Mouse (Mus musculus) gonadal fat pad, adult 2 months (tissue): Measurements from ENCODE around the gene D630023F18Rik. TPM values are rescaled to one million over a fixed set of nuclear protein-coding genes. Genes with fewer than 3 reads are reported as not detected.

Source experiments
- DNase-seq: peaks from one replicate; pipeline ENCODE4 v3.0.0-alpha.2; 2012; ENCODE audit warnings: low read depth
- polyA plus RNA-seq: library from polyadenylated mRNA; depleted of rRNA; stranded (reverse); fragments of >200 nt; gene quantifications from 2 replicates; pipeline ENCODE4 v1.2.3, GENCODE M21; 2012; rRNA removed

Gene D630023F18Rik
- polyA plus RNA-seq, 1 experiment: 0.23 TPM

DNA sequence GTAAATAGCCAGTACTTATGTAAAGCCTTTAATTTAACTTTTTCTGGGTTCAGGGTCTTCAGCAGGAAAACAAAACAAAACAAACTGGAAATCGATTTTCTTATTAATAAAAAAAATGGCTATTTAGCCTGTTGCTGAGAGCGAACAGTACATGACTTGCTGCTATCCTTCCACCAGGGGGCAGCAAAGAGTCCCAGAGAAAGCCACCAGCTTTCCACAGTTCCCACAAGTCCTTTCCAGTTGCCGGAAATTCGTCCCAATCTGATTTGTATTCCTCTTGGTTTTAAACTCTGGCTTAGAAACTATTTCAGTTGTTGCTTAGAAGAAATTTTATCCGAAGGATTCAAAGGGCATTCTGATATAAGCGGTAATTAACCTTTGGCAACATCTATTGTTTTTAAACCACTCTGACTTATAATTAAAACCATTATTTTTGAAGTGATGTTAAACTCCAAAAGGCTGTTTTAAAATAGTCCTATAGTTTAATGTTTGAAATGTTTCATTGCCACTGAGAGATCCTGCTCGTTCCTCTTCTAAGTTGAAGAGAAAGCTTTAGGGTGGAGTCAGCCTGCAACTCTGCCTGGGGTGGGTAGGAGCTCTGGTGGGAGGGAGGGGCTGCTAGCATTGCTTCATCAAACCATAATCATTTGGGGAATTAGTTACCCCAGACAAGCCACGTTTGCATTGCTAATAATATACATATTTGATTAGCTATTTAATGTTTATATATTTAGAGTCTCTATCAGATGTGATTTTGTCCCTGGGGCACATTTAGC lies 10.8 kb downstream of the D630023F18Rik start:
- DNase-seq: no peak

DNA sequence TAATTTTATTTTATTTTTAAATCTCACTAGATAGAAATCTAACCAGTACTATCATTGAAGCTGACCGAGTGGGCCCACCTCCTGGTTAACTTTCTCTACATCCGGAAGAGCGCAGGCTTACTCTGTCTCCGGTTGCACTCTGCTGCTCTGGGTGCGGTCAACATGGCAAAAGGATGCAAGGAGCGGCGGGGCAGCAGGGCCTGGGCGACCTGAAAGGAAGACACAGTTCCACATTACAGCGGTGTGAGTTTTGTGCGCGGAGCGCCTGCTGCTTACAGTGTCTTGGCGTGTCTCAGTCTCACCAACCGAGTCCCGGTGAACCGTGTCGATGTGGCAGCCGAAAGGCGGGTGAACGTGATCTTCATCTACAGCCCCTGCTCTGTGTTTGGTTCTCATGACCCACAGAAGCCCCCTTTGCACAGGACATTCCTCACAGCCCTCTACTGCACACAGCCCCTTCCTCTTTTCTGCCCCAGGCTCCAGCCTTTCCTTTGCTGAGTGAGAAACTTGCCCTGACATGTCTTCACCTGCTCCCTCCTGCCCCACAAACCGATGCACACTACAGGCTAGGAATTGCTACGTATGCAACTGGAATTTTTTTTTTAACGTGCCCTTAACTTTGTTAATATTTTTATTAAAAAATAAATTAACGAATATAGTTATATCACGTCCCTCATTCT lies 13.1 kb downstream of the D630023F18Rik start:
- DNase-seq: no peak

DNA sequence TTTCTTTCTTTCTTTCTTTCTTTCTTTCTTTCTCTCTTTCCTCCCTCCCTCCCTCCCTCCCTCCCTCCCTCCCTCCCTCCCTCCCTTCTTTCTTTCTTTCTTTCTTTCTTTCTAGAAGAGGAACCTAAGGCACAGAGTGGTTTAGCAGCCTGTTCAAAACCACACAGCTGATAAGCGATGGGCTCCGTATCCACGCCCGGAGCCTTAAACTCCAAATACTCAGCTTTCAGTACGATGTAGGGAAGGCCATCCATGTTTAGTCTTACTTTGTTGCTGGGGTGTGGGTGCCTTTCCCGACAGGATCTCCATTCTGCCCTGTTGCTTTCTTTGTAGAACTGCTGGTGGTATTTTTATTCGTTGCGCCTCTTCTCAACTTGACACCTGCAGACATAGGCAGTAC lies 13.8 kb downstream of the D630023F18Rik start:
- DNase-seq: no peak

DNA sequence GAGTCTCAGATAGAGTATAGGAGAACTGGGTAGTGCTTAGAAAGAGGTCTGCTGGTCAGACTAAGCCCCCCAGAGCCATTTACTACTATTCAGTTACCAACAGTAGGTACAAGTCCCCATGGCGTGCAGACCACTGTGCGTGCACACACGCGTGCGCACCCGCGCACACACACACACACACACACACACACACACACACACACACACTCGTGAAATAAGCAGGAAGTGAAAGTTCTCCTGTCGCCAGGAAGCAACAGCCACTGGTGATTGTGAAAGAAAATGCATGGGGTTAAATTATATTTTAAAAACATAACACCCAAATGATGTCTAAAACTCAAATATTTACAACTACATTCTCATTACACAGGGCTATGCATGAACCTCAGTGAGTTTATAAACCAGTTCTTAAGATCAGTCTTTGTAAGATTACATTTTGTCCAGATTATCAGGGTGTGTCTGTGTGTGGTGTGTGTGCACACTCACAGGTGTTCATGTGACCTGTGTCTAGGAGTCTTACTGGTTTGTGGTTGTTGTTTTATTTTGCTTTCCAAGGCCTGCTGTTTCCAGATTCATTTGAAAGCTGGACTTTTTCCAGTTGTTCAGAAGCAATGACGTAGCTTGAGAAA lies 15.2 kb downstream of the D630023F18Rik start:
- no peak for DNase-seq

DNA sequence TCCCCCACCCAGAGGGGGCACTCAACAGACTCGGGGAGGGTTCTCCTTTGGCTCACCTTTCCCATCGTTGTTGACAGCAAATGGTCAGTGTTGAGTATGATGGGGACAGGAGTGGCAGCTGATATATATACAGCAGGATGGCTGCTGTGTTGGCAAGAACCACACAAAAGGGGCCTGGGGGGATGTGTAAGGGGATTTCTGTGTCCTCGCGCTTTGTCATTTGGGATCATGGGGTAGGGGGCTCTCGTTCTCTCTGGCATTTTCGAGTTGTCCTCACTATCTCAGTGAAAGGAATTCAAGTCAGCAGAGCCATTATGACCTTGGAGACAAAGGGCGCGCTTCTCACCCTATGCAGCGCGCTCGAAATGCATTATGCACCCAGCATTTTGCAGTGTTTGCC lies 19.7 kb downstream of the D630023F18Rik start, which contains the start of gene Cryga:
Cryga (minus strand) TSS at position 101 of the 400 bp plus-strand sequence.
- DNase-seq: no peak

DNA sequence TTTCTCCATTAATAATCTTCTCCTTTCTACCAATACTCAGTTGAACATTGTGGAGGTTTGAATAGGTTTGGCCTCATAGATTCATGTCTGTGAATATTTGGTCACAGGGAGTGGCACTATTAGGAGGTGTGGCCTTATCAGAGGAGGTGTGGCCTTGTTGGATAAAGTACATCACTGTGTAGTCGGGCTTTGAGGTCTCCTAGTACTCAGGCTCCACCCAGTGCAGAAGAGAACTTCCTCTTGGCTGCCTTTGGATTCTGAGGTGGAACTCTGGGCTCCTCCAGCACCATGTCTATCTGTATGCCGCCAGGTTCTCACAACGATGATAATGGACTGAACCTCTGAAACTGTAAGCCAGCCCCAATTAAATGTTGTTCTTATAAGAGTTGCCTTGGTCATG lies 26.1 kb downstream of the D630023F18Rik start:
- no peak for DNase-seq

DNA sequence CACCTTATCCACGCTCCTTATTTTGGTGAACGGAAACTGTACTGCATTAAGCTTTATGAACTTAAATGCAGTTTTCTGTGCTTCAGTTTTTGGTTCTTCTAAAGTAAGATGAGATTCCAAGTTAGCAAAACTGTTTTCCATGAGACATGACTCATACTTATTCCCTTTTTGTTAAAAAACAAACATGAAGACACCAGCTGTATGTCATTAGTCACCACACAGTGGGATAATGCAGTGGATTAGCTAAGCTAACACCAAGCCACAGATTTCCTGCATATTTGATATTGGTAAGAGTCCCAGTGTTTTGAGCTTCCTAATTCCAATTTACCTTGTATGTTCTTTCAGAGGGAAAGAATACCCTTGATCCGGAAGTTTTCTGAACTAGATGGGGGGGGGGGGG lies 31.4 kb downstream of the D630023F18Rik start:
- no peak for DNase-seq

DNA sequence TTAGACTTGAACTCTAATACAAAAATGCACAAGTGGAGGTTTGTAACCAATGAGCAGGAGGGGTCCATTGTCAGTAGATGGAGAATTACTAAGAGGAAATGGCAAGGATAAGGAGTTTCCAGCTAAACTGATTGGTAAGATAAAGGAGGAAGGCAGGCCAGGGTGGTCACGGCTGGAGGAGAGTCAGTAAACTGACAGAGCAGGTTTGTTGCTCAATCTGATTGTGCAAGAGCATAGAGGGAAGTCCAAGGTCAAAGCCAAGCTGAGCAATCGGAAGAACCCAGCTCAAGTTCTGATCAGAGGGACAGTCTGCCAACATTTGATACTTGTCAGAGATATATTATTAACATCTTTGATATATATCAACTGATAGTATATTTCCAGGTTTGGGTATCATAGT lies 32.6 kb downstream of the D630023F18Rik start:
- DNase-seq: no peak

DNA sequence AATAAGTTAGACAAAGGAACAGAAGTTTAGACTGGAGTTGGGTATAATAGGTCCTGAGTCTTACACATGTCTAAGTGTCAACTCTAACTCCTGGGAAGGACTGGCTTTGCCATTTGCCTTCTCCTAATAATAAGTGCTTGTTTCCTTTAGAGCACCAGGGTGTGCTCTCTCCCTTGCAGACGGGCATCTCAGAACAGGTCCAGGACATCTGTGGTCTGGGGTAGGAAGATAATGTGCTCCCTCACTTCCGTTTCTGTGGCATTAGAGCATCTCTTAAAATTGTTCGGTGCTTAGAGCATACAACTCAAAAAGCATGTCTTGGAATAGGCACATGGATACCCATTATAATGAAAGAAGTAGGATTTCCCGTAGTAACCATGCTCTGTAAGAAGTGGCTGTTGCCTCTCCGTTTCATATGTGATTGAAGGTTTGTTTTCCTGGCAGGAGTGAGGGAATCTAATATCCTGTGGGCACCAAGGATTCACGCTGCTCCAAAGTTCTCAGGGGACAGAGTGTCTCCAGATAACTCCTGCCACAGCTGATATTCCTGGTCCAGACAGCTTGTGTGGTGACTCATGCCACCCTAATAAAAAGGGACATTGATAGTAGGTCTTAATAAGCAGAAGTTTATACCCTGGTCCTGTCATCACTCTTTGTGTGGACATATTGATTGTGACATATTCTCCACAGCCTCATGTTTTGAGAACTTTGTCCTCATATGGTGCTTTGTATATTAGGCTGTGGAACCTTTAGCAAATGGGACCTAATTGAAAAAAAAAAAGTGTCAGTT lies 34.3 kb downstream of the D630023F18Rik start:
- DNase-seq: no peak

DNA sequence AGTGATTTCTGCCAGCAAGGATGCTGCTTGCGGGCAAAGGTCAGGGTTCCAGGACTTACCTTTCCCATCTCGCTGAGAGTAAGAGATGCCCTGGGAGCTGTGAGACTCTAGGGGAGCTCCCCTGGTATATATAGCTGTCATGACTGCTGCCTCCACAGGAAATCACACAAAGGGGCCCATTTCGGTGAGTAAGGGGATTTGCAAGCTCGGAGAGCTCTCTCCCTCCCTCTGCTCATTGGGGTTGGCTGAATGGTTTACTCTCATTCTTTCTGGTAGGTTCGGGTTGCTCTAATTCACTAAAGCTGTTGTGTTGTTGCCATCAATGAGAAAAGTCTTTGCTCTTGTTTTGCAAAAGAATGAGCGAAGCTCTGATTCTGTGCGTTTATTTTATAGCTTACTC lies 40.8 kb downstream of the D630023F18Rik start, which contains the start of gene Crygb:
Crygb (minus strand) TSS at position 101 of the 400 bp plus-strand sequence.
- DNase-seq: no peak

DNA sequence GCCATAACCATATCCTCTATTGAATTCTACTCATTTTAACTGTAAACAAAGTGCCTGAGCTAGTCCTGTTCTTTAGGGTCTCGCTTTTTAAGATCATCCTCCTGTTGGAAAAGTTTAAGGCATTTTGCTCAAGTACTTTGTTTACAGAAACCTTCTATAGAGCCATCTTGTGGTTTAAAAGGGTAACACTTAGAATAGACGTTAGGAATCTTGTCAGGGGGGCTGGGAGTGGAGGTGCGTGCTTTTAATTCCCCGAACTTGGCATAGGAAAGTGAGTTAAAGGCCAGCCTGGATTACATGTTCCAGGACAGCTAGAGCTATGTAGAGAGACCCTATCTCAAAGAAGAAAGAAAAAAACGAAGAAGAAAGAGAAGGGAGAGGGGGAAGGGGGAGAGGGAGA lies 47.4 kb downstream of the D630023F18Rik start:
- no peak for DNase-seq

DNA sequence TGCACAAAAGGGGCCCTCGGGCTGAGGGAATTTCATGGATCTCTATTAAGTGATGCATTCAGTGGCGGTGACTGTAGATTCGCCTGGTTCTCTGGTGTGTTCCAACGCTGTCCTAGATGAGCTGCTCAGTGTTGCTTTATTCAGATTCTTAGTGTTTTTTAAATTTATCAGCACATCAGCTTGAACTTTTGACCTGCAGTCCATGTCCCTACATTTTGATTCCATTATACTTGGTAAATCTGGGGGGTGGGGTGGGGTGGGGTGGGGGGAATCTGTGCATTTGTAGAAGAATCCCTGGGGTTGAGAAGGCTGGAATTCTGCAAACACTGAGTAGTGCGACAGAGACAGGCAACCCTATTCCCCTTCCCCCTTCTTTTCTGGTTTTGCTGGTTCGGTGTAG lies 49.4 kb downstream of the D630023F18Rik start, which contains the start of gene Crygc:
Crygc (minus strand) TSS at position 101 of the 400 bp plus-strand sequence.
- no peak for DNase-seq

DNA sequence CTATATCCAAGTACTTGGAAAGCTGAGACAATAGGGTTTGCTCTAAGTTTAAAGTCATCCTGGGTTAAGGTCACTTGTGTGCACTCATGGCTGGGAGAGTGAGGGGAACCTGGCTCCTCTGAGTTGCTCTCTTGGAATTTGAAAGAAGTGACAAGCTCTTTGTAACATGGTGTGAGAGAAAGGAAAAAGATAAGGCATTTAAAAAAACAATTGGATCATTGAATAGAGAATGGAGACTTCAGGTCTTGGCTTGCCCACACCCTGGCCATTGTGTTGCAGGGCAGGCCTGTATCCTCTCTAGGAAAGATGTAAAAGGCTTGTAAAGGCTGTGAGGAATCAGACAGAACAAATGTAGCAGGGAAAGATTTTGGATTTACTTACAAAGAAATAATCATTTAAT lies 55.2 kb downstream of the D630023F18Rik start:
- DNase-seq: no peak

DNA sequence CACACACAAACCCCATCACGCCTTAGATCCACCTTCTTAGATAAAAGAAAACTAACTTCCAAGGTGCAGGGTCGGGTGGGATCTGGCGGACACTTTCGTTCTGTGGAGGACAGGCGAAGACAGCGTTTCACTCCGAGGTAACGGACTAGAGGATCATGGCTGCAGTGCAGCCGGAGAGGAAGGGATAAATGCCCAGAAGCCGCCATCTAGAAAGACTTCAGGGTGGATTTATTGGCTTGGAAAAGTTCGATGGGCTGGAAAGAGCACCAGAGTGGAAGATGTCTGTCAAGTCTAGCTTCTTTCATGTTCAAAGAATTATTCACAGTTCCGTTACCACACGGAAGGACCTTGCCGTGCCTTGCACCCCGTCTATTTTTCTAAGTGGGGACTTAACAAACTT lies 58.8 kb downstream of the D630023F18Rik start:
- DNase-seq: no peak

DNA sequence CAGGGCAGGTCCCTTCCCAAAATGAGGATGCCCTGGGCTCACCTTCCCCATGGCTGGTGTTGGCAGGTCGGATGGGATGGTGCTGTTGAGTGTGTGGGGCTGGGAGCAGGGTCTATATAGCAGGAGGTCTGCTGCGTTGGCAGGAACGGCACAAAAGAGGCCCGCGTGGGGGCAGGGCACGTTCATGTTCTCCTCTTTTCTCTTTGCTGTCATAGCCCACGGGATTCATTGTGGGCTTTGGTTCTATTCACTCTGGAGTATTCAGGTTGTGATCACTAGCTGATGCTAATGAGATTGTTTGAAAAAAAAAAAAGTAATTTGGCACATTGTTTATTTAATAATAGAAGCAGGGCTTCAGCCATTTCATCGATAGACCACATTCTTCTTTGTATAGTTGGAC lies 59.7 kb downstream of the D630023F18Rik start, which contains the start of gene Crygd:
Crygd (minus strand) TSS at position 101 of the 400 bp plus-strand sequence.
- DNase-seq: no peak

Other genes starting within 250 kb of the D630023F18Rik start
- gene Plekhm3, start 166.4 kb downstream of the D630023F18Rik start, polyA plus RNA-seq: 5.1 and 5.5 TPM in 2 replicates
- gene Akr1cl, start 90.5 kb downstream of the D630023F18Rik start, polyA plus RNA-seq: 1.1 and 1.2 TPM in 2 replicates
- gene Cryge, start 72.1 kb downstream of the D630023F18Rik start, polyA plus RNA-seq: 0.45 TPM in 1 of 2 replicates, not detected in the other
- 0.38 TPM in 1 of 2 replicates, not detected in the other for gene Crygd, start 59.8 kb downstream of the D630023F18Rik start, polyA plus RNA-seq
- 38.9 and 62.2 TPM in 2 replicates for gene Crygc, start 49.5 kb downstream of the D630023F18Rik start, polyA plus RNA-seq
- not detected in 2 replicates for gene Crygb, start 40.9 kb downstream of the D630023F18Rik start, polyA plus RNA-seq
- not detected in 2 replicates for gene Cryga, start 19.8 kb downstream of the D630023F18Rik start, polyA plus RNA-seq
- not detected in 2 replicates for gene Gm28845, start 3.7 kb downstream of the D630023F18Rik start, polyA plus RNA-seq
- gene Idh1, start 63.3 kb upstream of the D630023F18Rik start, polyA plus RNA-seq: 63.7 and 86.8 TPM in 2 replicates
- 8.8 and 9.1 TPM in 2 replicates for gene Pikfyve, start 63.5 kb upstream of the D630023F18Rik start, polyA plus RNA-seq
- gene Pth2r, start 158.8 kb upstream of the D630023F18Rik start, polyA plus RNA-seq: 0.05 TPM in 2 replicates